Mouse (Mus musculus) C2C12 (cell line): Measurements from ENCODE around the gene Lrrc75a. TPM values are rescaled to one million over a fixed set of nuclear protein-coding genes. Genes with fewer than 3 reads are reported as not detected.
A peak's percentile ranks its signal among the peaks of the same experiment; 100 is the strongest.

Experiments
- H3K27me3 ChIP-seq: one replicate; pipeline ENCODE4 v1.6.1; 2011; ENCODE audit not compliant: control insufficient read depth, insufficient read depth, insufficient read length
- H3K36me3 ChIP-seq: one replicate; pipeline ENCODE4 v1.6.1; 2011; ENCODE audit not compliant: control insufficient read depth, insufficient read depth
- H3K4me3 ChIP-seq: one replicate; pipeline ENCODE4 v1.5.1; 2011; ENCODE audit warnings: mild to moderate bottlenecking, control low read depth; ENCODE audit not compliant: poor library complexity, insufficient read depth, severe bottlenecking
- H3K79me2 ChIP-seq: one replicate; pipeline ENCODE4 v1.6.1; 2011; ENCODE audit not compliant: control insufficient read depth, insufficient read depth
- H3K79me3 ChIP-seq: one replicate; pipeline ENCODE4 v1.6.1; 2011; ENCODE audit warnings: low read depth, control low read depth
- H3ac ChIP-seq: one replicate; pipeline ENCODE3; 2011; ENCODE audit warnings: low read depth; ENCODE audit not compliant: control insufficient read depth, insufficient read length
- CEBPB ChIP-seq: IDR thresholded peaks from one replicate; pipeline ENCODE4 v1.6.1; 2011; ENCODE audit warnings: low read depth, mild to moderate bottlenecking, control low read depth, moderate library complexity
- CTCF ChIP-seq: IDR thresholded peaks from one replicate; pipeline ENCODE4 v1.5.1; 2011; ENCODE audit not compliant: control insufficient read depth, insufficient read depth, insufficient read length
- FOSL1 ChIP-seq: IDR thresholded peaks from one replicate; pipeline ENCODE4 v1.8.0; 2011; ENCODE audit warnings: mild to moderate bottlenecking, low read length; ENCODE audit not compliant: poor library complexity, insufficient read depth, severe bottlenecking
- MAX ChIP-seq: IDR thresholded peaks from one replicate; pipeline ENCODE4 v1.6.1; 2011; ENCODE audit warnings: mild to moderate bottlenecking, control low read depth
- MYOD1 ChIP-seq: IDR thresholded peaks from one replicate; pipeline ENCODE4 v1.6.1; 2011; ENCODE audit warnings: low read depth; ENCODE audit not compliant: control insufficient read depth, insufficient read length
- MYOG ChIP-seq: IDR thresholded peaks from one replicate; pipeline ENCODE4 v1.6.1; 2011; ENCODE audit not compliant: control insufficient read depth, insufficient read length; ENCODE audit errors: extremely low read depth
- USF1 ChIP-seq: IDR thresholded peaks from one replicate; pipeline ENCODE4 v1.6.1; 2011; ENCODE audit warnings: low read depth, mild to moderate bottlenecking, control low read depth, moderate library complexity
- polyA plus RNA-seq: library from polyadenylated mRNA; unstranded; fragments of >200 nt; fragmentation: generic; extraction: Trizol; gene quantifications from one replicate; pipeline ENCODE4 v1.2.1, GENCODE M21; 2012; ENCODE audit warnings: missing spikeins

Lrrc75a gene
- polyA plus RNA-seq, 1 experiment: 12.5 TPM

- no peak for TF ChIP-seq MAX
- no peak for TF ChIP-seq USF1
- Histone ChIP-seq H3K79me3 (peaks cover 1% of the 10 kb centered on the region), H3K79me2 (no peaks in the 10 kb centered on the region), H3ac (no peak overlapping the region), H3K36me3 (peaks cover 3% of the 10 kb centered on the region), H3K4me3 (no peak overlapping the region), H3K27me3 (no peaks in the 10 kb centered on the region)
Observed at GRCm38 (mm10) chr11:62621079-62621478, 27.2 kb downstream of the Lrrc75a start.

- Histone ChIP-seq H3K79me2 (no peaks in the 10 kb centered on the region), H3K36me3 (no peaks in the 10 kb centered on the region), H3ac (no peak overlapping the region), H3K79me3 (no peaks in the 10 kb centered on the region), H3K4me3 (no peak overlapping the region), H3K27me3 (no peaks in the 10 kb centered on the region)
- TF ChIP-seq CEBPB: no peak
- no peak for TF ChIP-seq CTCF
- TF ChIP-seq MYOD1: no peak
- TF ChIP-seq MAX: no peak
- no peak for TF ChIP-seq FOSL1
- no peak for TF ChIP-seq MYOG
- no peak for TF ChIP-seq USF1
Observed at GRCm38 (mm10) chr11:62615456-62615855, 32.9 kb downstream of the Lrrc75a start.

GRCm38 (mm10) chr11:62614876-62615410 lies 33.4 kb downstream of the Lrrc75a start:
- no peak overlapping the region for H3K4me3 ChIP-seq
- H3K79me2 ChIP-seq: no peaks in the 10 kb centered on the region
- no peaks in the 10 kb centered on the region for H3K36me3 ChIP-seq
- H3K27me3 ChIP-seq: no peaks in the 10 kb centered on the region
- no peak overlapping the region for H3ac ChIP-seq
- TF ChIP-seq MYOG (no peak), CTCF (no peak), CEBPB (no peak), USF1 (no peak), MYOD1 (no peak), MAX (no peak), FOSL1 (no peak)
- no peaks in the 10 kb centered on the region for H3K79me3 ChIP-seq

- TF ChIP-seq USF1 (no peak), CTCF (peak; percentile 97)
- H3K79me3 ChIP-seq: no peaks in the 10 kb centered on the region
- no peak overlapping the region for H3ac ChIP-seq
- H3K4me3 ChIP-seq: no peak overlapping the region
- no peaks in the 10 kb centered on the region for H3K79me2 ChIP-seq
- H3K36me3 ChIP-seq: peaks cover 3% of the 10 kb centered on the region
- H3K27me3 ChIP-seq: no peaks in the 10 kb centered on the region
Observed at GRCm38 (mm10) chr11:62613657-62614365, 34.5 kb downstream of the Lrrc75a start.

GRCm38 (mm10) chr11:62612604-62613003 lies 35.7 kb downstream of the Lrrc75a start:
- Histone ChIP-seq H3K79me2 (no peaks in the 10 kb centered on the region), H3K4me3 (no peak overlapping the region), H3K36me3 (peaks cover 15% of the 10 kb centered on the region), H3K27me3 (no peaks in the 10 kb centered on the region), H3K79me3 (no peaks in the 10 kb centered on the region), H3ac (no peak overlapping the region)
- no peak for TF ChIP-seq FOSL1
- no peak for TF ChIP-seq USF1
- TF ChIP-seq MAX: no peak
- TF ChIP-seq MYOG: no peak
- TF ChIP-seq CEBPB: no peak
- TF ChIP-seq MYOD1: no peak
- TF ChIP-seq CTCF: no peak

- Histone ChIP-seq H3K36me3 (peaks cover 38% of the 10 kb centered on the region), H3K79me3 (no peaks in the 10 kb centered on the region), H3K27me3 (no peaks in the 10 kb centered on the region), H3K4me3 (no peak overlapping the region), H3K79me2 (peaks cover 8% of the 10 kb centered on the region), H3ac (no peak overlapping the region)
- TF ChIP-seq MAX (no peak), MYOD1 (no peak), USF1 (no peak), CEBPB (no peak), CTCF (no peak), MYOG (no peak), FOSL1 (no peak)
Observed at GRCm38 (mm10) chr11:62610304-62610703, 38.0 kb downstream of the Lrrc75a start.
